Mouse (Mus musculus) embryonic facial prominence, embryonic 15.5 days (tissue): ENCODE results near the gene Ddx42. TPM values are rescaled to one million over a fixed set of nuclear protein-coding genes. Genes with fewer than 3 reads are reported as not detected.
A peak's percentile ranks its signal among the peaks of the same experiment; 100 is the strongest.
"Not testable (repeated sequence)": the region's sequence is repeated elsewhere in the genome, so short reads cannot be mapped to it uniquely, and the experiment has no call there.

Experiments
- ATAC-seq: fragments of 200-750 bp; cut with Nextera tagmentation; 2 replicates; pipeline ENCODE4 v1.8.0; 2017; ENCODE audit warnings: low read depth, moderate TSS enrichment; ENCODE audit not compliant: insufficient number of reproducible peaks, low FRiP score, low TSS enrichment
- H3K27ac ChIP-seq: fragments of 300-500 bp; sonication (generic); replicated peaks from 2 replicates; pipeline ENCODE4 v1.5.1; 2015; ENCODE audit warnings: mild to moderate bottlenecking, inconsistent platforms
- H3K27me3 ChIP-seq: fragments of 300-500 bp; sonication (generic); 2 replicates; pipeline ENCODE4 v1.6.1; 2015; ENCODE audit warnings: inconsistent platforms
- H3K36me3 ChIP-seq: fragments of 300-500 bp; sonication (generic); 2 replicates; pipeline ENCODE4 v1.6.1; 2015; ENCODE audit warnings: mild to moderate bottlenecking, inconsistent platforms
- H3K4me1 ChIP-seq: fragments of 300-500 bp; sonication (generic); 2 replicates; pipeline ENCODE4 v1.6.1; 2015; ENCODE audit warnings: inconsistent platforms
- H3K4me2 ChIP-seq: fragments of 300-500 bp; sonication (generic); replicated peaks from 2 replicates; pipeline ENCODE4 v1.6.1; 2015; ENCODE audit warnings: mild to moderate bottlenecking, inconsistent platforms
- H3K4me3 ChIP-seq: fragments of 300-500 bp; sonication (generic); replicated peaks from 2 replicates; pipeline ENCODE4 v1.5.1; 2015; ENCODE audit warnings: mild to moderate bottlenecking, inconsistent platforms
- H3K9ac ChIP-seq: fragments of 300-500 bp; sonication (generic); 2 replicates; pipeline ENCODE4 v1.6.1; 2015; ENCODE audit warnings: inconsistent platforms
- H3K9me3 ChIP-seq: fragments of 300-500 bp; sonication (generic); replicated peaks from 2 replicates; pipeline ENCODE4 v1.6.1; 2016; ENCODE audit warnings: inconsistent platforms
- whole genome bisulfite sequencing: fragments of 180-500 bp; shearing (Covaris S2); methylation state at CpG from one replicate; pipeline ENCODE4 v1.1.7; 2015; 5-methylcytosine and 5-hydroxymethylcytosine counted together
- polyA plus RNA-seq: library from polyadenylated mRNA; unstranded; fragments of >200 nt; fragmentation: Nextera tagmentation; extraction: Ambion mirVana; gene quantifications from 2 replicates; pipeline ENCODE4 v1.2.1, GENCODE M21; 2015

Gene Ddx42
- polyA plus RNA-seq, 1 experiment from 2014 or later: 77.5 TPM

DNA sequence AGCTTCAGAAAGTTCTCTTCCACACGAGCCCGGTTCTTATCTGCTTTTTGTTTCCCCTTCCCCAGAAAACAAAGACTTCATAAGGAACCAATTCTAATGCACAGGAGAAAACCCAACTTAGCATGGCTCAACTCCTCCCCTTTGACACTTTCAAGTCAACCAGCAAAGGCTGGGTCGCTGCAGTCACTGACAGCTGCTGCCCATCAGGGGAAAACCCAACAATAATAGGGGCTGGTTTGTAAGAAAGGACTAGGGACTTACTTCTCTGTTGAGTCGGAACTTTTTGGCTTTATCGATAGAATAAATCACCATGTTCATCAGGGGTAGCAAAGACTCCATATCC, 14.6 kb upstream of the Ddx42 start, which contains the start of gene Strada:
Gene Strada (minus strand): TSS at position 46 of the 343 bp plus-strand sequence.
- 82% methylated on average over 5 of the region's 5 CpGs for WGBS
- H3K4me3 ChIP-seq: no peak within 1 kb of the TSS
- H3K36me3 ChIP-seq: peaks cover 88% of the 10 kb centered on the region
- H3K4me1 ChIP-seq: no peaks in the 10 kb centered on the region
- H3K27ac ChIP-seq: no peak within 1 kb of the TSS
- no peak within 1 kb of the TSS for H3K4me2 ChIP-seq
- no peaks in the 10 kb centered on the region for H3K9me3 ChIP-seq
- ATAC-seq: no peak
- H3K27me3 ChIP-seq: no peaks in the 10 kb centered on the region
- no peak within 1 kb of the TSS for H3K9ac ChIP-seq

- 82% methylated on average over 8 of the region's 8 CpGs for WGBS
- no peak overlapping the region for H3K27ac ChIP-seq
- H3K4me2 ChIP-seq: no peak overlapping the region
- no peak for ATAC-seq
- H3K4me1 ChIP-seq: peaks cover 14% of the 10 kb centered on the region
- no peak overlapping the region for H3K4me3 ChIP-seq
- no peaks in the 10 kb centered on the region for H3K9me3 ChIP-seq
- no peaks in the 10 kb centered on the region for H3K27me3 ChIP-seq
- H3K36me3 ChIP-seq: peaks cover 49% of the 10 kb centered on the region
- H3K9ac ChIP-seq: no peak overlapping the region
Observed at GRCm38 (mm10) chr11:106212771-106213170, 4.0 kb upstream of the Ddx42 start.

- peak overlapping the region; percentile 50 for H3K4me2 ChIP-seq
- peak overlapping the region; percentile 97 for H3K4me3 ChIP-seq
- H3K4me1 ChIP-seq: peaks cover 26% of the 10 kb centered on the region
- ATAC-seq: no peak
- no peaks in the 10 kb centered on the region for H3K9me3 ChIP-seq
- WGBS: 90% methylated on average over 5 of the region's 5 CpGs
- no peak overlapping the region for H3K9ac ChIP-seq
- H3K27me3 ChIP-seq: no peaks in the 10 kb centered on the region
- peaks cover 29% of the 10 kb centered on the region for H3K36me3 ChIP-seq
- H3K27ac ChIP-seq: no peak overlapping the region
Observed at GRCm38 (mm10) chr11:106214856-106215255, 1.9 kb upstream of the Ddx42 start.

DNA sequence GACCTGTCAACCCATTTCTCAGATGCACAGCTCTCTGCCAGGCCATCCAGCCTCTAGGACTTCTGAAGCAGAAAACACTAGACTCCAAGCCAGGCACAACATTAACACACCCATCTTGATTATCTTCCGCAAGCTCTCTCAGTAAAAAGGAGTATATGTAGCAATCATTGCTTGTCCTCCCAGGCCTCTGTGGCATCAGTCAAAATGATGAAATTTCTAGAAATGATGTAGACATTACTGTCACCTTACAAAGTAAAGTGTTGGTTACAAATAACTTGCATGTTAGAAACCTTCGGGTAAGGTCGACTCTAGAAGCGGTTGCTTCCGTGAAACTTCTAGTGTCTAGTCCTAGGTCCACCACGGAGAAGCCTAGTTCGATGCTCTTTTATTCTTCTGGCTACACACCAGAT, 1.3 kb upstream of the Ddx42 start:
- 23% methylated on average over 7 of the region's 7 CpGs for WGBS
- no peak for ATAC-seq
- Histone ChIP-seq H3K27me3 (no peaks in the 10 kb centered on the region), H3K9me3 (no peaks in the 10 kb centered on the region), H3K36me3 (peaks cover 23% of the 10 kb centered on the region), H3K4me2 (peak overlapping the region; percentile 50), H3K9ac (peak overlapping the region; percentile 74), H3K4me1 (peaks cover 26% of the 10 kb centered on the region), H3K27ac (0 out of 2 replicates have a peak overlapping the region, but pooled peaks have one; percentile 97), H3K4me3 (peak overlapping the region; percentile 97)

DNA sequence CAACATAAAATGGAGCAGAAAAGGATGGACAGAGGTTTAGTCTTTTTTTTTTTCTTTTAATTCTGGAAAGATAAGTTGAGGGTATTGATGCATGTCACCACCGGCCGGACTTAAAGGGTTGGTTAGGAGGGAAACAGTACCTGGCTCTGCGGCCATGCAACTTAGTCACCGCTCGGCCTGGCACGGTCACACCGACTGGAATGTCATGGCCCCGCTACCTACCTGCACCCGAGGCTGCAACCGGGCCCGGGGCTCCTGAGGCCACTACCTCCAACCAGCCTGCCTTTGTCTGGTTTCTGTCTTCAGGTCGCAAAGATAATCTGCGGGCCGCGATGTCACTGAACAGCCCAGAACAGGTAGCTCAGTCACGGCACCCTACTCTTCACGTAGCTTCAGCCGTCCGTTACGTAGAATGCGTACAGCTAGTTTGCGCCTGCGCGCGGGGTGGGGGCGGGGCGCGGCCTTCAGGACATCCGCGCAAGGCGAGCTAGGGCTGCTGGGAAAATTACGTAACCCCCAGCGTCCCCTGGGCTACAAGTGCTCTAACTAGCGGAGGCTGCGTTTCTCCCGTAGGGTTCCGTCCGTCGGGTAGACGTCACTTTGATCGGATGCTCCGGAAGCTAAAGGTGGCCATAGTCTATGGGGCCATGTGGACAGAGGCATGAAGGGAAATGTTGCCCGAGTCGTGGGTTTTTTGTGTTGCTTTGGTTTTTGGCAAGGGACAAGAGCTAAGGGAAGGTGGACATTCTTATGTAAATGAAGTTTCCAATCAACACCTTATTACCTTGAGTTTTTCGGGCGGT, 598 bp upstream of the Ddx42 start, which contains the start of gene Ccdc47:
Gene Ccdc47 (minus strand): TSS at position 418 of the 803 bp plus-strand sequence.
- WGBS: under 1% methylated on average over 46 of the region's 46 CpGs
- Histone ChIP-seq H3K9me3 (no peaks in the 10 kb centered on the region), H3K27ac (peak within 1 kb of the TSS; percentile 97), H3K9ac (peak within 1 kb of the TSS; percentile 93), H3K36me3 (peaks cover 18% of the 10 kb centered on the region), H3K4me1 (peaks cover 26% of the 10 kb centered on the region), H3K27me3 (no peaks in the 10 kb centered on the region), H3K4me2 (peak within 1 kb of the TSS; percentile 55), H3K4me3 (peak within 1 kb of the TSS; percentile 97)
- ATAC-seq: peak; percentile 97

GRCm38 (mm10) chr11:106220603-106221002, 3.9 kb downstream of the Ddx42 start:
- Histone ChIP-seq H3K27me3 (no peaks in the 10 kb centered on the region), H3K9ac (no peak overlapping the region), H3K4me2 (no peak overlapping the region), H3K27ac (no peak overlapping the region), H3K4me1 (peaks cover 14% of the 10 kb centered on the region), H3K4me3 (no peak overlapping the region), H3K9me3 (no peaks in the 10 kb centered on the region), H3K36me3 (peaks cover 16% of the 10 kb centered on the region)
- ATAC-seq: no peak
- WGBS: 79% methylated on average over 3 of the region's 3 CpGs

- WGBS: 83% methylated on average over 8 of the region's 8 CpGs
- not testable (repeated sequence) for H3K9ac ChIP-seq, H3K9me3 ChIP-seq, H3K4me2 ChIP-seq, H3K4me3 ChIP-seq, H3K4me1 ChIP-seq, H3K27ac ChIP-seq, H3K27me3 ChIP-seq, ATAC-seq
- peaks cover 71% of the 10 kb centered on the region for H3K36me3 ChIP-seq
Observed at GRCm38 (mm10) chr11:106233978-106234377, 17.3 kb downstream of the Ddx42 start.

DNA sequence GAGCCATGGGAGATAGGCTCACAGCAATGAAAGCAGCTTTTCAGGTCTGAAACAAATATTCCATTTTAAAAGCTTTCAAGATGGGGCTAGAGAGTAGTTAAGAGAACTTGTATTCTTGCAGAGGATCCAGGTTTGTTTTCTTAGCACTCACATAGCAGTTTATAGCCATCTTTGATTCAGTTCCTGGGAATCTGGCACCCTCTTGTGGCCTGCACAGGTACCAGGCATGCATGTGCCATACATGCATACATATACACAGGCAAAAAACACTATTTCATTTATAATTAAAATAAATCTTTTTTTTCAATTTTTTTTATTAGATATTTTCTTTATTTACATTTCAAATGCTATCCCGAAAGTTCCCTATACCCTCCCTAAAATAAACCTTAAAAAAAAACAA, 30.1 kb downstream of the Ddx42 start:
- ATAC-seq: no peak
- Histone ChIP-seq H3K27ac (no peak overlapping the region), H3K4me2 (no peak overlapping the region), H3K36me3 (peaks cover 98% of the 10 kb centered on the region), H3K27me3 (no peaks in the 10 kb centered on the region), H3K4me1 (no peaks in the 10 kb centered on the region), H3K9ac (no peak overlapping the region), H3K4me3 (no peak overlapping the region), H3K9me3 (no peaks in the 10 kb centered on the region)
- WGBS: 98% methylated on average over 1 of the region's 1 CpGs

- H3K4me3 ChIP-seq: no peak overlapping the region
- no peak for ATAC-seq
- H3K9ac ChIP-seq: no peak overlapping the region
- no peaks in the 10 kb centered on the region for H3K27me3 ChIP-seq
- peaks cover 97% of the 10 kb centered on the region for H3K36me3 ChIP-seq
- H3K4me1 ChIP-seq: no peaks in the 10 kb centered on the region
- no peak overlapping the region for H3K27ac ChIP-seq
- no peak overlapping the region for H3K4me2 ChIP-seq
- no peaks in the 10 kb centered on the region for H3K9me3 ChIP-seq
- 86% methylated on average over 7 of the region's 7 CpGs for WGBS
Observed at GRCm38 (mm10) chr11:106249326-106249725, 32.6 kb downstream of the Ddx42 start.

- no peaks in the 10 kb centered on the region for H3K9me3 ChIP-seq
- H3K4me2 ChIP-seq: peak overlapping the region; percentile 93
- H3K4me3 ChIP-seq: peak overlapping the region; percentile 81
- peaks cover 54% of the 10 kb centered on the region for H3K36me3 ChIP-seq
- peak overlapping the region; percentile 70 for H3K9ac ChIP-seq
- H3K4me1 ChIP-seq: peaks cover 23% of the 10 kb centered on the region
- no peak for ATAC-seq
- no peaks in the 10 kb centered on the region for H3K27me3 ChIP-seq
- WGBS: 14% methylated on average over 2 of the region's 2 CpGs
- peak overlapping the region; percentile 68; the same call in 1 of the 2 replicates for H3K27ac ChIP-seq
Observed at GRCm38 (mm10) chr11:106254767-106255166, 38.0 kb downstream of the Ddx42 start.

GRCm38 (mm10) chr11:106255174-106255573, 38.4 kb downstream of the Ddx42 start:
- Histone ChIP-seq H3K36me3 (peaks cover 50% of the 10 kb centered on the region), H3K27ac (peak overlapping the region; percentile 68), H3K4me2 (peak overlapping the region; percentile 93), H3K4me3 (peak overlapping the region; percentile 81), H3K9ac (peak overlapping the region; percentile 70), H3K9me3 (no peaks in the 10 kb centered on the region), H3K27me3 (no peaks in the 10 kb centered on the region), H3K4me1 (peaks cover 23% of the 10 kb centered on the region)
- WGBS: 3% methylated on average over 22 of the region's 22 CpGs
- no peak for ATAC-seq
